Mouse (Mus musculus) MEL (cell line): Measurements from ENCODE around the gene Serpinb1a.

Source experiments
- CTCF ChIP-seq, 3 experiments: IDR thresholded peaks in 2 of 3; conservative IDR thresholded peaks in 1 of 3; 2 replicates each; pipeline ENCODE4 v1.5.1; 2011 to 2012; ENCODE audit warnings: low read length in 3 of 3, low read depth in 2 of 3, mild to moderate bottlenecking in 2 of 3, improper control_type of control experiment in 1 of 3, inconsistent platforms in 1 of 3, mixed read lengths in 1 of 3, moderate library complexity in 1 of 3; ENCODE audit not compliant: control insufficient read depth in 1 of 3, insufficient read depth in 1 of 3, poor library complexity in 1 of 3, severe bottlenecking in 1 of 3
- EP300 ChIP-seq, 2 experiments: IDR thresholded peaks; 2 replicates each; pipeline ENCODE4 v1.6.1; 2011; ENCODE audit warnings: improper control_type of control experiment in 2 of 2, low read length in 2 of 2, low read depth in 1 of 2, mild to moderate bottlenecking in 1 of 2
- GATA1 ChIP-seq: IDR thresholded peaks from 2 replicates; pipeline ENCODE4 v1.6.1; 2011; ENCODE audit warnings: low read depth, low read length, improper control_type of control experiment
- MAFK ChIP-seq: IDR thresholded peaks from 2 replicates; pipeline ENCODE4 v1.6.1; 2011; ENCODE audit warnings: low read depth, mild to moderate bottlenecking, low read length, improper control_type of control experiment, borderline replicate concordance
- MAX ChIP-seq: IDR thresholded peaks from 2 replicates; pipeline ENCODE4 v1.6.1; 2011; ENCODE audit warnings: low read length, improper control_type of control experiment
- NELFE ChIP-seq: IDR thresholded peaks from 2 replicates; pipeline ENCODE4 v1.6.1; 2011; ENCODE audit warnings: low read depth, low read length, improper control_type of control experiment
- POLR2A ChIP-seq, 2 experiments: IDR thresholded peaks; 2 replicates each; pipeline ENCODE4 v1.6.1; 2011 to 2012; ENCODE audit warnings: low read length in 2 of 2, mild to moderate bottlenecking in 2 of 2, control low read depth in 1 of 2, improper control_type of control experiment in 1 of 2, low read depth in 1 of 2, moderate library complexity in 1 of 2; ENCODE audit not compliant: control insufficient read depth in 1 of 2, insufficient read depth in 1 of 2, poor library complexity in 1 of 2
- ZMIZ1 ChIP-seq: IDR thresholded peaks from 2 replicates; pipeline ENCODE4 v1.6.1; 2012; ENCODE audit warnings: low read depth, mild to moderate bottlenecking, inconsistent platforms, low read length, improper control_type of control experiment, moderate library complexity

DNA sequence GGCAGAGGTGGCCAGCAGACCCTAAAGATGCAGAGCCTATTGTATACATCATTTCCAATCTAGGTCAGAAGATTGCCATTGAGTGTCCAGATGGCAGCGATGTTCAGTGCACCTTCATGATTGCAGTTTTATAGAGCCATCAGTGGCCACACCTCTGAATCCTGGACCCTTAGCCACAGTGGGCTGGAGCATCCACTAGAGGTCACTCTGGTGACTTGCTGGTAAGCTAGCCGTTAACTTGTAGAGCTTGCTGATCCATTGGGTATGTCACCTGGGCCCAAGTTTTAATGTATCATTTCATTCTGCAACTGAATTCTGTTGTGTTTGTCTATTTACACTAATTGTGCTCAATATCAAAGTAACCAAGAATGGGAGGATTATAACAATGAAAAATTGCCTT, 14.6 kb upstream of the Serpinb1a start:
- TF ChIP-seq CTCF (IDR thresholded peaks at IDR 0.05 in 2 of 3, conservative IDR thresholded peaks at IDR 0.05 in 1 of 3; ENCODE audit: control insufficient read depth in 1 of 3, insufficient read depth in 1 of 3, low read depth in 2 of 3, low read length in 3 of 3, poor library complexity in 1 of 3, severe bottlenecking in 1 of 3) (peak in 1 of 3 experiments; percentile 11; a peak in 2 of 6 replicates), POLR2A (IDR thresholded peaks at IDR 0.05; ENCODE audit: control insufficient read depth in 1 of 2, insufficient read depth in 1 of 2, low read depth in 1 of 2, low read length in 2 of 2, poor library complexity in 1 of 2) (no peak), ZMIZ1 (no peak), MAX (no peak), EP300 (IDR thresholded peaks at IDR 0.05; ENCODE audit: low read depth in 1 of 2, low read length in 2 of 2) (no peak), GATA1 (no peak), NELFE (no peak), MAFK (no peak)
